Mouse (Mus musculus): Measurements from ENCODE around the gene Slc38a8.
A peak's percentile ranks its signal among the peaks of the same experiment; 100 is the strongest.

The Slc38a8 gene

GRCm38 (mm10) chr8:119501598-119501997 is at the start of gene Slc38a8:
Slc38a8 (minus strand) TSS chr8:119501698.
- no peak for DNase-seq

- DNase-seq = no peak
Measured at GRCm38 (mm10) chr8:119548560-119549113, 47.1 kb upstream of the Slc38a8 start.

- no peak for DNase-seq
Measured at GRCm38 (mm10) chr8:119547019-119547691, 45.7 kb upstream of the Slc38a8 start.

GRCm38 (mm10) chr8:119545791-119546190 is 44.3 kb upstream of the Slc38a8 start:
- no peak for DNase-seq

DNA sequence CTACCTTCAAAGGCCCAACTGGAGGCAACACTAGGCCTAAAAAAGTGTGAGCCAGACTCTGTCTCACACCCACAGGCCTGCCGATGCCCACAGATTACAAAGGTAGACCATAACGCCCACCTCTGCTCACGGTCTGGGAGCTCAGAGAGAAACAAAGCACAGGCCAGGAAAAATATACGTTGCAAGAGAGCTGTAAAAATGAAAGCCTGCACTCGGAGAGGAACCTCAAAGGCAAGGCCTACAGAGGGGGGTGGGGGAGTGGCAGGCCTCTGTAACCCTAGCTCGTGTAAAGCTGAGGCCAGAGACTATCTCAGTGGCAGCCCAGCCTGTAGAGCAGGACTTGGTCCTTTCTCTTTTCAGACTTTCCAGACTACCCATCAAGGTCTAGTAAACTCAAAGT is 43.7 kb upstream of the Slc38a8 start:
- DNase-seq = no peak

- no peak for DNase-seq
Measured at GRCm38 (mm10) chr8:119544606-119545005, 43.1 kb upstream of the Slc38a8 start.

DNA sequence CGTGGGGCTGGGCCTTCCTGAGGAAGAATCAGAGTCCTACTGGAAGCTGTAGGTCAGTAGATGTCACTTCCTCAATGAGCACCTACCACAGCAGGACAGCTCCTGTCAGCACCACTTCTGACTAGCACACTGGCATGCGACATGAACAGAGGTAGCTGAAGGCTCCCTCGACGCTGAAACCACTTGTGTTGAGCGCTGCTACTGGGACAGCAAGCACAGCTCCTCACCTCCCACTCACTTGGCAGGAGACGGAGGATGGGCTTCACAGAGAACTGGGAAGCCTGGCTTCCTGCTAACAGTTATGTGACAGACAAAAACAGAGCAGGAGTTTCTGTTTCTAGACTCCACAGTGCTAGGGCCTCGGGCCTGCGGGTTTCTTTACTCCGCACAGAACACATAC is 30.5 kb upstream of the Slc38a8 start:
- DNase-seq = no peak

DNA sequence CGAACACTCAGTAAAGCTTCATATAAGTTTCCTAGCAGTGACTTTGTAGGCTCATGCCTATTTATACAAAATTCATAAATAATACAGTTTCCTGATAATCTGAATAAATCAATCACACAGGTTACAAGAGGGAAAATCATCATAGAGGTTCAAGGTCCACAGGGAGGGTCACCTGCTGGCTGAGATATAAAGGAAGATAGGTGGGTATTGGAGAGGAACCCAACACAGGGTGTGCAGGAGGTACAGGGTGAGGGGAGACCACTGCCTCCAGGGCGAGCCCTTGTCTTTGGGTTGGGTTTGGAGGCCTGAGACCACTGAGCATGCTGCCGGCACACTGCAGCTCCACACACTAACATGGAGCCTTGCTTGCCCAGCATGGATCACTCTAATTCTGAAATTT is 29.9 kb upstream of the Slc38a8 start:
- no peak for DNase-seq

GRCm38 (mm10) chr8:119530937-119531336 is 29.4 kb upstream of the Slc38a8 start:
- DNase-seq = no peak

GRCm38 (mm10) chr8:119528762-119529161 is 27.3 kb upstream of the Slc38a8 start:
- no peak for DNase-seq

DNA sequence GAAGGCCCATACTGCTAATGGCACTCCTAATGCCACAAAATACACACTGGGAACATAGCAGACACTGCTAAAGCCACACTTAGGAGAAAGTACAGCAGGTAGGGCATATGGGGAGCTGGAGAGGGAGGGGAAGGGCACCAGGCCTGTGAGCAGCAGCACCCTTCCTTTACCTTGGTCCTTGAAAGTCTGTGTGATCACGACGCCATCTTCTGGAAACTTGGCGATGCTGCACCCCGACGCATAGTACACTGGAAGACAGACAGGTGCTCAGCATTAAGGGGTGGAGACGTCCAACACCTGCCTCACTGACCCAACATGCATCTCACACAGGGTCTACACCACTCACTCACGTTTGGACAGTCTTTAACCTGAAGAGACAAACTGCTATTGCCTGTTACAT is 18.6 kb upstream of the Slc38a8 start:
- DNase-seq = no peak

GRCm38 (mm10) chr8:119516674-119517073 is 15.2 kb upstream of the Slc38a8 start:
- DNase-seq = no peak

- DNase-seq = no peak
Measured at GRCm38 (mm10) chr8:119515767-119516166, 14.3 kb upstream of the Slc38a8 start.

DNA sequence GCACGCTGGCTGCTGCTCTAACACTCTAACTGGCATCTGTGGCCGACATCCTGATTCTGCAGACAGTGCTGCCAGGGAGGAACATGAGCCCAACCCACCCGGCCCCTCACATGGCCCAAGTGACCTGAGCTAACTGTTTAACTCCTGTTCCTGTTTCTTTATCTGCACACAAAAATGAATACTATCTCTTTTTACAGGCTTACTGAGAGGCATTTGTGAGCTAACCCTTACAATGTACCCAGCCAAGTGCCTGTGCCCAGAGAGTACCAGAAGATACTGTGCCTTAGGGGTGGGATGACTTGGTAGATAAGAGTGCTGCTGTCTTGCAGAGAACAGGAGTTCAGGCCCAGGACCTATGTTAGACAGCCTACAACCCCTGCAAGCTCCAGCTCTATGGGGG is 13.4 kb upstream of the Slc38a8 start:
- no peak for DNase-seq

- no peak for DNase-seq
Measured at GRCm38 (mm10) chr8:119513405-119513804, 11.9 kb upstream of the Slc38a8 start.

- no peak for DNase-seq
Measured at GRCm38 (mm10) chr8:119511722-119512121, 10.2 kb upstream of the Slc38a8 start.

- no peak for DNase-seq
Measured at GRCm38 (mm10) chr8:119510471-119510870, 9.0 kb upstream of the Slc38a8 start.

GRCm38 (mm10) chr8:119506106-119506505 is 4.6 kb upstream of the Slc38a8 start:
- DNase-seq = no peak

DNA sequence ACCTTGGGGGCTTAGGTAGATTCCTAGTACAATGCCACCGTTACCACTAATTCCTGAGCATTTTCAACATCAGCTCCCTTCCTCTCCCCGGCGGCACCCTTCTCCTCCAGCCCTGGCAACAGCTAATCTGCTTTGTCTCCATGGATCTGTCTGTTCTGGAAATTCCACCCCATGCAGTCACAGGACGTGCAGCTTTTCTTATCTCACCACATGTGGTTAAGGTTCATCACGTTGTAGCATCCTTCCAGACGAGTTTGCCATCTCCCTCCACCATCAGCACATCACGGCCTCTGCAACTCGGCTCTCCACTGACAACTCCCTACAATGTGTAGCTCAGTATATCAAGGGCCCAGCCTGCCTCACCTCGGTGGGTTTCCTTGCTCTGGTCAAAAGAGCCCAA is 4.0 kb upstream of the Slc38a8 start:
- no peak for DNase-seq

DNA sequence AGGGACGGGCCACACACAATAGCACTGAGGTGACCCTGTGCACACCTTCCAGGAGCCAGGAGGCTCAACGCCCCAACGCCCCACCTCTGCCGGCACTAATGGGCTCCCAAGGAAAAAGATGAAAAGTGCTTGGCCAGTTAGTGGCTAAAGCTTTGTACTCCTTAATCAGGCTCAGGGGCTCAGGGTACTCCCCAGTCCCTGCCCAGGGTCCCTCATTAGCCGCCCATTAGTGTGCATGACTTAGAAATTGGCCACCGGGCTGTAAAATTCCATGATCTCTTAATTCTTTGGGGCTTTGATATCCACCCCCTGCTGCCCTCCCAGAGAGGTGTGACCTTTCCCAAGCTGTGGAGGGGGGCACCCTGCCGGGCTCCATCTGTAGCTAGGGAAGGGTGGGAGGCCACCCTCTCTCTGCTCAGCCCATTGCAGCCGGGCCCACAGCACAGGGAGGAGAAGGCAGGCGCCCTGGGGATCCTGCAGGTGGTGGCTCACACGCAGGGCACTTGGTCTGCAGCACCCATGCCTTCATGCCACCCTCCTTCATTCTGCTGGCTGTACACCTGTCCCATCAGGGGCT is 1.8 kb upstream of the Slc38a8 start:
- no peak for DNase-seq

- no peak for DNase-seq
Measured at GRCm38 (mm10) chr8:119502111-119502510, 613 bp upstream of the Slc38a8 start.

- DNase-seq = no peak
Measured at GRCm38 (mm10) chr8:119499836-119500235, 1.7 kb downstream of the Slc38a8 start.

- DNase-seq = peak; percentile 52
Measured at GRCm38 (mm10) chr8:119496848-119497247, 4.7 kb downstream of the Slc38a8 start.

GRCm38 (mm10) chr8:119487093-119487492 is 14.4 kb downstream of the Slc38a8 start:
- DNase-seq = no peak
